Mouse (Mus musculus) hindbrain, postnatal 0 days (tissue): Measurements from ENCODE around the gene Spats2. TPM values are rescaled to one million over a fixed set of nuclear protein-coding genes. Genes with fewer than 3 reads are reported as not detected.

Source experiments
- ATAC-seq: fragments of 200-750 bp; cut with Nextera tagmentation; 2 replicates; pipeline ENCODE4 v1.8.0; 2017; ENCODE audit warnings: mild to moderate bottlenecking, moderate TSS enrichment, moderate library complexity
- DNase-seq: peaks from one replicate; pipeline ENCODE4 v3.0.0-alpha.2; 2015; ENCODE audit warnings: low spot score
- H3K27ac ChIP-seq: fragments of 300-500 bp; sonication (generic); 2 replicates; pipeline ENCODE4 v1.5.1; 2014; ENCODE audit warnings: mild to moderate bottlenecking
- H3K27me3 ChIP-seq: fragments of 300-500 bp; sonication (generic); 2 replicates; pipeline ENCODE4 v1.6.1; 2014; ENCODE audit warnings: low read length, mixed read lengths; ENCODE audit not compliant: insufficient read depth
- H3K36me3 ChIP-seq: fragments of 300-500 bp; sonication (generic); 2 replicates; pipeline ENCODE4 v1.6.1; 2014; ENCODE audit warnings: low read length, mixed read lengths; ENCODE audit not compliant: insufficient read depth
- H3K4me1 ChIP-seq: fragments of 300-500 bp; sonication (generic); 2 replicates; pipeline ENCODE4 v1.6.1; 2014; ENCODE audit warnings: antibody characterized with exemption, low read length, mixed read lengths; ENCODE audit not compliant: insufficient read depth
- H3K4me2 ChIP-seq: fragments of 300-500 bp; sonication (generic); 2 replicates; pipeline ENCODE4 v1.6.1; 2014; ENCODE audit warnings: low read depth, mild to moderate bottlenecking, low read length, moderate library complexity, mixed read lengths
- H3K4me3 ChIP-seq: fragments of 300-500 bp; sonication (generic); 2 replicates; pipeline ENCODE4 v1.5.1; 2014; ENCODE audit warnings: low read length
- H3K9ac ChIP-seq: fragments of 300-500 bp; sonication (generic); replicated peaks from 2 replicates; pipeline ENCODE4 v1.6.1; 2014; ENCODE audit warnings: mild to moderate bottlenecking, low read length, moderate library complexity, mixed read lengths
- H3K9me3 ChIP-seq: fragments of 300-500 bp; sonication (generic); 2 replicates; pipeline ENCODE4 v1.6.1; 2016; ENCODE audit warnings: low read length, mixed read lengths
- CTCF ChIP-seq: IDR thresholded peaks from 2 replicates; pipeline ENCODE4 v1.5.1; 2016; ENCODE audit warnings: antibody characterized with exemption, control low read depth, low read depth
- WGBS: fragments of 180-500 bp; shearing (Covaris S2); extraction: QIAGEN DNeasy Blood & Tissue Kit; methylation state at CpG from one replicate; pipeline ENCODE4 v1.1.7; 2014; 5-methylcytosine and 5-hydroxymethylcytosine counted together
- polyA plus RNA-seq: library from polyadenylated mRNA; unstranded; fragments of >200 nt; fragmentation: Nextera tagmentation; extraction: Ambion mirVana; gene quantifications from 2 replicates; pipeline ENCODE4 v1.2.1, GENCODE M21; 2015
- total RNA-seq: library from RNA; depleted of rRNA; stranded (reverse); fragments of >200 nt; gene quantifications from 2 replicates; pipeline ENCODE4 v1.2.3, GENCODE M21; 2014

Gene Spats2
- total and polyA plus RNA-seq, 2 experiments from 2014 or later = 23.4 to 23.6 TPM

GRCm38 (mm10) chr15:99116539-99116938 is 9.2 kb upstream of the Spats2 start:
- no peaks in the 10 kb centered on the region for H3K36me3 ChIP-seq
- no peak overlapping the region for H3K4me3 ChIP-seq
- no peak overlapping the region for H3K9ac ChIP-seq
- no peaks in the 10 kb centered on the region for H3K4me1 ChIP-seq
- H3K9me3 ChIP-seq = no peaks in the 10 kb centered on the region
- DNase-seq (no peak), ATAC-seq (no peak)
- WGBS = 69% methylated on average over 11 of the region's 11 CpGs
- no peak overlapping the region for H3K4me2 ChIP-seq
- TF ChIP-seq CTCF = no peak
- no peaks in the 10 kb centered on the region for H3K27me3 ChIP-seq
- H3K27ac ChIP-seq = no peak overlapping the region

- no peaks in the 10 kb centered on the region for H3K36me3 ChIP-seq
- no peak overlapping the region for H3K4me2 ChIP-seq
- no peaks in the 10 kb centered on the region for H3K27me3 ChIP-seq
- no peak overlapping the region for H3K27ac ChIP-seq
- DNase-seq (no peak), ATAC-seq (no peak)
- no peak overlapping the region for H3K4me3 ChIP-seq
- no peak for TF ChIP-seq CTCF
- H3K9ac ChIP-seq = no peak overlapping the region
- 15% methylated on average over 11 of the region's 11 CpGs for WGBS
- no peaks in the 10 kb centered on the region for H3K9me3 ChIP-seq
- no peaks in the 10 kb centered on the region for H3K4me1 ChIP-seq
Measured at GRCm38 (mm10) chr15:99120814-99121213, 4.9 kb upstream of the Spats2 start.

GRCm38 (mm10) chr15:99122642-99123041 is 3.1 kb upstream of the Spats2 start:
- ATAC-seq (no peak), DNase-seq (no peak)
- TF ChIP-seq CTCF = no peak
- Histone ChIP-seq H3K27ac (no peak overlapping the region), H3K9me3 (no peaks in the 10 kb centered on the region), H3K4me2 (no peak overlapping the region), H3K27me3 (no peaks in the 10 kb centered on the region), H3K36me3 (no peaks in the 10 kb centered on the region), H3K9ac (no peak overlapping the region), H3K4me3 (no peak overlapping the region), H3K4me1 (no peaks in the 10 kb centered on the region)
- WGBS = 78% methylated on average over 2 of the region's 2 CpGs

GRCm38 (mm10) chr15:99126081-99126815 is 532 bp downstream of the Spats2 start:
- peak; percentile 94 for DNase-seq
- Histone ChIP-seq H3K9me3 (no peaks in the 10 kb centered on the region), H3K36me3 (no peaks in the 10 kb centered on the region), H3K4me2 (peak overlapping the region; percentile 63), H3K27ac (peak overlapping the region; percentile 91), H3K4me1 (no peaks in the 10 kb centered on the region), H3K27me3 (no peaks in the 10 kb centered on the region), H3K4me3 (peak overlapping the region; percentile 80), H3K9ac (peak overlapping the region; percentile 88)
- ATAC-seq = peak; percentile 92
- TF ChIP-seq CTCF = no peak; the same call in 1 of the 2 replicates
- 2% methylated on average over 97 of the region's 115 CpGs for WGBS

GRCm38 (mm10) chr15:99126816-99127365 is 1.2 kb downstream of the Spats2 start:
- TF ChIP-seq CTCF = no peak
- WGBS = 1% methylated on average over 34 of the region's 35 CpGs
- peak overlapping the region; percentile 91 for H3K27ac ChIP-seq
- ATAC-seq = no peak
- no peaks in the 10 kb centered on the region for H3K36me3 ChIP-seq
- peak overlapping the region; percentile 63 for H3K4me2 ChIP-seq
- peak overlapping the region; percentile 88 for H3K9ac ChIP-seq
- H3K4me1 ChIP-seq = no peaks in the 10 kb centered on the region
- no peaks in the 10 kb centered on the region for H3K9me3 ChIP-seq
- no peaks in the 10 kb centered on the region for H3K27me3 ChIP-seq
- DNase-seq = peak; percentile 42
- peak overlapping the region; percentile 80 for H3K4me3 ChIP-seq

- H3K9ac ChIP-seq = no peak overlapping the region
- H3K4me3 ChIP-seq = peak overlapping the region; percentile 80
- no peaks in the 10 kb centered on the region for H3K4me1 ChIP-seq
- H3K36me3 ChIP-seq = no peaks in the 10 kb centered on the region
- no peaks in the 10 kb centered on the region for H3K27me3 ChIP-seq
- peak overlapping the region; percentile 63 for H3K4me2 ChIP-seq
- no peak for ATAC-seq
- no peaks in the 10 kb centered on the region for H3K9me3 ChIP-seq
- TF ChIP-seq CTCF = no peak
- no peak for DNase-seq
- WGBS = 56% methylated on average over 6 of the region's 6 CpGs
- no peak overlapping the region for H3K27ac ChIP-seq
Measured at GRCm38 (mm10) chr15:99127851-99128522, 2.3 kb downstream of the Spats2 start.
